Comparison of ENCODE assay signal across 1 mouse cellular context in the genomic region with DNA sequence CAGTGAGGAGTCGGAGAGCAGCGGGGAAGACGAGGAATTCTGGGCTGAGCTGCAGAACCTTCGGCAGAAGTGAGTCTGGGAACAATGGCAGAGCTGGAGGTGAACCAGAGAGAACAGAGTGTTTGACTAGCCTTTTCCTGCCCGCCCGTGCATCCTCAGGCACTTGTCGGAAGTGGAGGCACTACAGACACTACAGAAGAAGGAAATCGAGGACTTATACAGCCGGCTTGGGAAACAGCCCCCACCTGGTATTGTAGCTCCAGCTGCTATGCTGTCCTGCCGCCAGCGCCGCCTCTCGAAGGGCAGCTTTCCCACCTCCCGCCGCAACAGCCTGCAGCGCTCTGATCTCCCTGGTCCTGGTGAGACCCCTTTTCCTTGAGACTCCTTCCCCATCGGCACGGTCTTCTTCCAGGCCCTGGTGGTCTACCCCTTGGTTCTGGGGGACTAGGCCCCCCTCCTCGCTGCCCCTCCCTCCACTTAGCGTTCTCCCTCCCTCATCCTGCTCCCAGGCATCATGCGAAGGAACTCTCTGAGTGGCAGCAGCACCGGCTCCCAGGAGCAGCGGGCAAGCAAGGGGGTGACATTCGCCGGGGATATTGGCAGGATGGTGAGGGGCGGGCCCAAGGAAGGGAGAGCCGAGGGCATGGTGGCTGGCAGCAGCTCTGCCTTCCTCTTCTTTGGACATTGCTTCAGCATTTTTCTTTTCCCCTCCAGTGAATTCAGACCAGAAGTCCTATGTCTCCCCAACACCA.
TF ChIP-seq lines count a peak whose summit lies in the region.

No protein-coding gene starts in this region.

TF ChIP-seq in myocyte, 11 proteins besides CTCF, POLR2A, EP300 and RAD21 (continued from another document):
- no peak for TF ChIP-seq USF1 (IDR thresholded peaks at IDR 0.05; ENCODE audit: low read depth)
- TF ChIP-seq CEBPB (IDR thresholded peaks at IDR 0.05; ENCODE audit: insufficient read depth, poor library complexity, severe bottlenecking), result no peak
TF ChIP-seq in myocyte: peak in this region for 0.
